ENCODE assay signal across 11 mouse cellular contexts in genomic region chr4:136600536-136600935, GRCm38 (mm10). TPM values are rescaled to one million over a fixed set of nuclear protein-coding genes. Genes with fewer than 3 reads are reported as not detected.
A peak's percentile ranks its signal among the peaks of the same experiment; 100 is the strongest.
DNase-seq lines count a peak whose midpoint lies in the region; ATAC-seq and TF ChIP-seq lines count a peak whose summit lies in the region.
"Had no signal": no experiment of that assay in that cellular context is flagged by ENCODE, and none has a peak within 500 bp of the region (broad histone marks: within the 10 kb centered on the region; RNA-seq: fewer than 3 reads in every experiment).

No protein-coding gene starts in this region.

- ATAC-seq in lung, embryonic 16.5 days (ENCODE audit: low read depth): no peak
- ATAC-seq in forebrain, embryonic 15.5 days (replicated peaks): no peak
- no peak for ATAC-seq in limb, embryonic 14.5 days (ENCODE audit: low FRiP score, low read depth)
- no peak for ATAC-seq in stomach, embryonic 14.5 days (ENCODE audit: insufficient number of reproducible peaks, insufficient read depth, low FRiP score, low read depth)

- no peak overlapping the region for H3K9ac ChIP-seq in lung, embryonic 16.5 days (ENCODE audit: low read length)
- peak overlapping the region; percentile 99; the same call in 1 of the 2 replicates for H3K9ac ChIP-seq in forebrain, embryonic 15.5 days (replicated peaks)
- no peak overlapping the region for H3K9ac ChIP-seq in limb, embryonic 14.5 days (ENCODE audit: low read depth, low read length, severe bottlenecking)
- H3K9ac ChIP-seq in stomach, embryonic 14.5 days (replicated peaks; ENCODE audit: low read depth, low read length): peak overlapping the region; percentile 99; the same call in 1 of the 2 replicates

- WGBS in lung, embryonic 16.5 days: 75% methylated on average over 2 of the region's 2 CpGs
- WGBS in forebrain, embryonic 15.5 days: 85% methylated on average over 2 of the region's 2 CpGs
- WGBS in limb, embryonic 14.5 days: 84% methylated on average over 2 of the region's 2 CpGs
- 80% methylated on average over 2 of the region's 2 CpGs for WGBS in stomach, embryonic 14.5 days

- peaks cover 9% of the 10 kb centered on the region for H3K4me1 ChIP-seq in lung, embryonic 16.5 days (replicated peaks; ENCODE audit: control insufficient read depth, insufficient read depth, low read length)
- H3K4me1 ChIP-seq in forebrain, embryonic 15.5 days: peaks cover 37% of the 10 kb centered on the region
- H3K4me1 ChIP-seq in limb, embryonic 14.5 days (ENCODE audit: control insufficient read depth, insufficient read depth, low read length): peaks cover 10% of the 10 kb centered on the region
- peaks cover 11% of the 10 kb centered on the region; the same call in 1 of the 2 replicates for H3K4me1 ChIP-seq in stomach, embryonic 14.5 days (ENCODE audit: control insufficient read depth, insufficient read depth, low read length)

- no peaks in the 10 kb centered on the region for H3K27me3 ChIP-seq in lung, embryonic 16.5 days (ENCODE audit: control insufficient read depth, insufficient read depth, low read depth, low read length)
- no peaks in the 10 kb centered on the region for H3K27me3 ChIP-seq in forebrain, embryonic 15.5 days
- no peaks in the 10 kb centered on the region for H3K27me3 ChIP-seq in limb, embryonic 14.5 days (ENCODE audit: control insufficient read depth, insufficient read depth, low read length)
- H3K27me3 ChIP-seq in stomach, embryonic 14.5 days (ENCODE audit: control insufficient read depth, insufficient read depth, low read length): no peaks in the 10 kb centered on the region

- peak overlapping the region; percentile 99 for H3K4me3 ChIP-seq in lung, embryonic 16.5 days (ENCODE audit: low read length)
- H3K4me3 ChIP-seq in forebrain, embryonic 15.5 days: peak overlapping the region; percentile 66
- peak overlapping the region; percentile 96 for H3K4me3 ChIP-seq in limb, embryonic 14.5 days (replicated peaks; ENCODE audit: low read length)
- peak overlapping the region; percentile 99; the same call in 1 of the 2 replicates for H3K4me3 ChIP-seq in stomach, embryonic 14.5 days (ENCODE audit: low read depth, low read length)

- intact Hi-C loops in gastrocnemius, postnatal 14 days (cut with DNase I; ENCODE audit: low total_unique reads): no loop called here

- no peak for TF ChIP-seq POLR2A in limb, embryonic 14.5 days (IDR thresholded peaks at IDR 0.05; ENCODE audit: borderline replicate concordance, extremely low read depth, insufficient read depth, insufficient read length)

- no peaks in the 10 kb centered on the region for H3K36me3 ChIP-seq in lung, embryonic 16.5 days (ENCODE audit: control insufficient read depth, insufficient read depth, low read length)
- no peaks in the 10 kb centered on the region for H3K36me3 ChIP-seq in forebrain, embryonic 15.5 days
- no peaks in the 10 kb centered on the region for H3K36me3 ChIP-seq in limb, embryonic 14.5 days (ENCODE audit: control insufficient read depth, insufficient read depth, low read length)
- no peaks in the 10 kb centered on the region for H3K36me3 ChIP-seq in stomach, embryonic 14.5 days (ENCODE audit: control insufficient read depth, insufficient read depth, low read length)

- no peak for DNase-seq in lung, postnatal 36 days
- DNase-seq in limb, embryonic 14.5 days (ENCODE audit: low spot score): no peak
- no peak for DNase-seq in thymus, postnatal 25 days
- DNase-seq in gastrocnemius, postnatal 14 days: no peak
- no peak for DNase-seq in natural killer cell, adult 2 months (ENCODE audit: low spot score in 2 of 2)
- DNase-seq: cerebellum, adult 9-10 months had no signal

- peak overlapping the region; percentile 64 for H3K4me2 ChIP-seq in lung, embryonic 16.5 days (ENCODE audit: low read depth, low read length)
- H3K4me2 ChIP-seq in forebrain, embryonic 15.5 days (replicated peaks): peak overlapping the region; percentile 60
- peak overlapping the region; percentile 57 for H3K4me2 ChIP-seq in limb, embryonic 14.5 days (replicated peaks; ENCODE audit: low read depth, low read length, severe bottlenecking)
- H3K4me2 ChIP-seq in stomach, embryonic 14.5 days (replicated peaks; ENCODE audit: low read depth, low read length): peak overlapping the region; percentile 50

- H3K27ac ChIP-seq in lung, embryonic 16.5 days (ENCODE audit: low read length): no peak overlapping the region
- peak overlapping the region; percentile 97; the same call in 1 of the 2 replicates for H3K27ac ChIP-seq in forebrain, embryonic 15.5 days (replicated peaks)
- H3K27ac ChIP-seq in limb, embryonic 14.5 days (replicated peaks; ENCODE audit: low read depth, low read length): no peak overlapping the region
- no peak overlapping the region for H3K27ac ChIP-seq in stomach, embryonic 14.5 days (ENCODE audit: low read length)

- no peaks in the 10 kb centered on the region for H3K9me3 ChIP-seq in lung, embryonic 16.5 days (ENCODE audit: control insufficient read depth, low read length)
- H3K9me3 ChIP-seq in forebrain, embryonic 15.5 days: no peaks in the 10 kb centered on the region
- H3K9me3 ChIP-seq in limb, embryonic 14.5 days (ENCODE audit: control insufficient read depth, low read length): no peaks in the 10 kb centered on the region
- no peaks in the 10 kb centered on the region for H3K9me3 ChIP-seq in stomach, embryonic 14.5 days (ENCODE audit: control insufficient read depth, low read depth, low read length)

RNA-seq across cellular contexts. Expression of gene Kdm1a, which starts 2.0 kb away (rescaled TPM):
- polyA plus RNA-seq in lung, embryonic 16.5 days (2015; fragmentation: Nextera tagmentation; extraction: Ambion mirVana): 20.0 and 24.9 TPM in 2 replicates
- 94.3 and 108 TPM in 2 replicates for polyA plus RNA-seq in forebrain, embryonic 15.5 days (2015; fragmentation: Nextera tagmentation; extraction: Ambion mirVana)
- polyA plus RNA-seq in limb, embryonic 14.5 days (2012; rRNA removed): 89.9 and 97.9 TPM in 2 replicates
- 51.9 and 62.8 TPM in 2 replicates for polyA plus RNA-seq in limb, embryonic 14.5 days (2014; fragmentation: Nextera tagmentation; extraction: Ambion mirVana)
- 52.7 and 55.6 TPM in 2 replicates for polyA plus RNA-seq in stomach, embryonic 14.5 days (2014; fragmentation: Nextera tagmentation; extraction: Ambion mirVana)
- total RNA-seq in gastrocnemius, postnatal 14 days (2021): 10 to 100 TPM; 20.4 to 21.0 TPM

RNA-seq across cellular contexts. Expression of gene Tex46, which starts 9.7 kb away (rescaled TPM):
- polyA plus RNA-seq in lung, embryonic 16.5 days (2015; fragmentation: Nextera tagmentation; extraction: Ambion mirVana): not detected in 2 replicates
- not detected in 2 replicates for polyA plus RNA-seq in forebrain, embryonic 15.5 days (2015; fragmentation: Nextera tagmentation; extraction: Ambion mirVana)
- polyA plus RNA-seq in limb, embryonic 14.5 days (2012; rRNA removed): not detected in 2 replicates
- not detected in 2 replicates for polyA plus RNA-seq in limb, embryonic 14.5 days (2014; fragmentation: Nextera tagmentation; extraction: Ambion mirVana)
- polyA plus RNA-seq in stomach, embryonic 14.5 days (2014; fragmentation: Nextera tagmentation; extraction: Ambion mirVana): not detected in 2 replicates
- not detected for total RNA-seq in gastrocnemius, postnatal 14 days (2021)
- total RNA-seq: megakaryocyte-erythroid progenitor cell, adult 5-6 weeks had no signal
- polyA plus RNA-seq: spleen, adult 2 months had no signal

RNA-seq across cellular contexts. Expression of gene Lactbl1, which starts 21.9 kb away (rescaled TPM):
- not detected in 2 replicates for polyA plus RNA-seq in lung, embryonic 16.5 days (2015; fragmentation: Nextera tagmentation; extraction: Ambion mirVana)
- 0.05 TPM in 1 of 2 replicates, not detected in the other for polyA plus RNA-seq in forebrain, embryonic 15.5 days (2015; fragmentation: Nextera tagmentation; extraction: Ambion mirVana)
- 0.09 and 0.12 TPM in 2 replicates for polyA plus RNA-seq in limb, embryonic 14.5 days (2012; rRNA removed)
- 0.07 TPM in 1 of 2 replicates, not detected in the other for polyA plus RNA-seq in limb, embryonic 14.5 days (2014; fragmentation: Nextera tagmentation; extraction: Ambion mirVana)
- polyA plus RNA-seq in stomach, embryonic 14.5 days (2014; fragmentation: Nextera tagmentation; extraction: Ambion mirVana): 0.10 TPM in 1 of 2 replicates, not detected in the other
- total RNA-seq in gastrocnemius, postnatal 14 days (2021): not detected

Comparison
In these comparisons a context has a peak if more than half of its experiments do, and no peak if none do; other contexts are left out.
1. H3K9ac ChIP-seq: peak in forebrain, embryonic 15.5 days (single experiment) and stomach, embryonic 14.5 days (single experiment); none in lung, embryonic 16.5 days (single experiment) and limb, embryonic 14.5 days (single experiment).
2. Peak in every context shown above with its lines, with median percentiles within 50 percentile points of each other: H3K4me2 ChIP-seq and H3K4me3 ChIP-seq.